16 mouse cellular contexts compared by ENCODE assay signal in genomic region chr19:53315209-53315654, GRCm38 (mm10). TPM values are rescaled to one million over a fixed set of nuclear protein-coding genes. Genes with fewer than 3 reads are reported as not detected.
DNase-seq lines count a peak whose midpoint lies in the region; ATAC-seq and TF ChIP-seq lines count a peak whose summit lies in the region.
"Had no signal": no experiment of that assay in that cellular context is flagged by ENCODE, and none has a peak within 500 bp of the region (broad histone marks: within the 10 kb centered on the region; RNA-seq: fewer than 3 reads in every experiment).

No protein-coding gene starts in this region.

- intact Hi-C loops in gastrocnemius, adult 2 months (cut with DNase I) = no loop called here

- H3K4me3 ChIP-seq in gastrocnemius, adult 2 months = peak overlapping the region; percentile 94; the same call in 1 of the 2 replicates
- H3K4me3 ChIP-seq in lung, embryonic 14.5 days (ENCODE audit: low read depth, low read length) = no peak overlapping the region
- 0 out of 2 replicates have a peak overlapping the region, but pooled peaks have one; percentile 96 for H3K4me3 ChIP-seq in heart, embryonic 13.5 days
- H3K4me3 ChIP-seq in midbrain, embryonic 14.5 days (replicated peaks; ENCODE audit: low read depth, low read length) = 0 out of 2 replicates have a peak overlapping the region, but pooled peaks have one; percentile 80
- H3K4me3 ChIP-seq in forebrain, embryonic 11.5 days (ENCODE audit: low read depth, low read length) = no peak overlapping the region

- peak overlapping the region; percentile 100 for H3K27ac ChIP-seq in gastrocnemius, adult 2 months
- peak overlapping the region; percentile 55; the same call in 1 of the 2 replicates for H3K27ac ChIP-seq in lung, embryonic 14.5 days (ENCODE audit: low read depth)
- peak overlapping the region; percentile 100 for H3K27ac ChIP-seq in heart, embryonic 13.5 days (replicated peaks)
- H3K27ac ChIP-seq in midbrain, embryonic 14.5 days (replicated peaks; ENCODE audit: low read depth, low read length) = no peak overlapping the region
- no peak overlapping the region for H3K27ac ChIP-seq in forebrain, embryonic 11.5 days (ENCODE audit: low read depth, low read length)

- WGBS in lung, embryonic 14.5 days = 83% methylated on average over 7 of the region's 7 CpGs
- 78% methylated on average over 7 of the region's 7 CpGs for WGBS in heart, embryonic 13.5 days
- 87% methylated on average over 7 of the region's 7 CpGs for WGBS in midbrain, embryonic 14.5 days
- 89% methylated on average over 7 of the region's 7 CpGs for WGBS in forebrain, embryonic 11.5 days

- no peak overlapping the region; the same call in 1 of the 2 replicates for H3K4me2 ChIP-seq in lung, embryonic 14.5 days
- peak overlapping the region; percentile 95 for H3K4me2 ChIP-seq in heart, embryonic 13.5 days
- H3K4me2 ChIP-seq in midbrain, embryonic 14.5 days (ENCODE audit: low read length) = no peak overlapping the region
- no peak overlapping the region for H3K4me2 ChIP-seq in forebrain, embryonic 11.5 days (ENCODE audit: low read depth, low read length, severe bottlenecking)

- DNase-seq in gastrocnemius, adult 2 months = no peak
- no peak for DNase-seq in gastrocnemius, postnatal 4 days (ENCODE audit: low spot score in 2 of 2)
- DNase-seq in lung, embryonic 14.5 days = no peak
- DNase-seq in lung, adult 18-20 months = no peak
- DNase-seq in midbrain, embryonic 14.5 days = no peak
- no peak for DNase-seq in testis, postnatal 14 days (ENCODE audit: low spot score)
- DNase-seq in forebrain, embryonic 11.5 days (ENCODE audit: low spot score) = no peak
- DNase-seq: adrenal gland, postnatal 14 days; kidney, postnatal 36 days; retina, postnatal 1 day had no signal

- no peaks in the 10 kb centered on the region for H3K27me3 ChIP-seq in lung, embryonic 14.5 days (ENCODE audit: insufficient read depth, low read length)
- no peaks in the 10 kb centered on the region for H3K27me3 ChIP-seq in heart, embryonic 13.5 days (replicated peaks)
- H3K27me3 ChIP-seq in midbrain, embryonic 14.5 days (ENCODE audit: control insufficient read depth, insufficient read depth, low read length) = no peaks in the 10 kb centered on the region
- H3K27me3 ChIP-seq in forebrain, embryonic 11.5 days (ENCODE audit: control insufficient read depth, insufficient read depth, low read length) = no peaks in the 10 kb centered on the region
- H3K27me3 ChIP-seq: forebrain, embryonic 15.5 days had no signal

- no peak for ATAC-seq in lung, embryonic 14.5 days (ENCODE audit: insufficient read depth)
- ATAC-seq in heart, embryonic 13.5 days (ENCODE audit: extremely low read depth, insufficient number of reproducible peaks, low FRiP score, low TSS enrichment) = no peak
- no peak for ATAC-seq in midbrain, embryonic 14.5 days (ENCODE audit: low FRiP score, low TSS enrichment)
- no peak for ATAC-seq in forebrain, embryonic 11.5 days (replicated peaks; ENCODE audit: low FRiP score)
- ATAC-seq: forebrain, embryonic 15.5 days had no signal

- H3K9ac ChIP-seq in lung, embryonic 14.5 days = no peak overlapping the region
- peak overlapping the region; percentile 75 for H3K9ac ChIP-seq in heart, embryonic 13.5 days
- no peak overlapping the region for H3K9ac ChIP-seq in midbrain, embryonic 14.5 days (replicated peaks; ENCODE audit: low read length)
- no peak overlapping the region for H3K9ac ChIP-seq in forebrain, embryonic 11.5 days (ENCODE audit: low read length)

- H3K9me3 ChIP-seq in lung, embryonic 14.5 days (ENCODE audit: low read depth, low read length) = no peaks in the 10 kb centered on the region
- no peaks in the 10 kb centered on the region for H3K9me3 ChIP-seq in heart, embryonic 13.5 days
- H3K9me3 ChIP-seq in midbrain, embryonic 14.5 days (ENCODE audit: control insufficient read depth, low read length) = no peaks in the 10 kb centered on the region
- no peaks in the 10 kb centered on the region for H3K9me3 ChIP-seq in forebrain, embryonic 11.5 days (ENCODE audit: control insufficient read depth, low read length)
- H3K9me3 ChIP-seq: forebrain, embryonic 15.5 days had no signal

- no peaks in the 10 kb centered on the region for H3K36me3 ChIP-seq in lung, embryonic 14.5 days (ENCODE audit: insufficient read depth)
- H3K36me3 ChIP-seq in heart, embryonic 13.5 days = no peaks in the 10 kb centered on the region
- no peaks in the 10 kb centered on the region for H3K36me3 ChIP-seq in midbrain, embryonic 14.5 days (ENCODE audit: control insufficient read depth, insufficient read depth, low read length)
- no peaks in the 10 kb centered on the region for H3K36me3 ChIP-seq in forebrain, embryonic 11.5 days (ENCODE audit: control insufficient read depth, insufficient read depth, low read length)
- H3K36me3 ChIP-seq: forebrain, embryonic 15.5 days had no signal

- H3K4me1 ChIP-seq in lung, embryonic 14.5 days (ENCODE audit: insufficient read depth) = peaks cover 5% of the 10 kb centered on the region
- peaks cover 31% of the 10 kb centered on the region for H3K4me1 ChIP-seq in heart, embryonic 13.5 days
- H3K4me1 ChIP-seq in midbrain, embryonic 14.5 days (ENCODE audit: control insufficient read depth, insufficient read depth, low read length) = peaks cover 8% of the 10 kb centered on the region
- H3K4me1 ChIP-seq in forebrain, embryonic 11.5 days (replicated peaks; ENCODE audit: control insufficient read depth, insufficient read depth, low read length) = peaks cover 9% of the 10 kb centered on the region; the same call in 1 of the 2 replicates

- no peak for TF ChIP-seq CTCF in gastrocnemius, adult 2 months (IDR thresholded peaks at IDR 0.05)
- no peak for TF ChIP-seq CTCF in lung, embryonic 14.5 days (IDR thresholded peaks at IDR 0.05; ENCODE audit: low read depth)

RNA-seq across cellular contexts. Expression of gene Mxi1, which starts 4.9 kb away (rescaled TPM):
- 10 to 100 TPM; 38.1 to 53.6 TPM for total RNA-seq in gastrocnemius, adult 2 months (2021)
- 10 to 100 TPM; 27.0 to 28.4 TPM for total RNA-seq in gastrocnemius, postnatal 4 days (2021)
- polyA plus RNA-seq in lung, embryonic 14.5 days (2014; fragmentation: Nextera tagmentation; extraction: Ambion mirVana) = 36.7 and 38.3 TPM in 2 replicates
- polyA plus RNA-seq in heart, embryonic 13.5 days (2015; fragmentation: Nextera tagmentation; extraction: Ambion mirVana) = 31.8 and 34.5 TPM in 2 replicates
- polyA plus RNA-seq in midbrain, embryonic 14.5 days (2014; fragmentation: Nextera tagmentation; extraction: Ambion mirVana) = 51.0 and 59.3 TPM in 2 replicates
- polyA plus RNA-seq in forebrain, embryonic 11.5 days (2014; fragmentation: Nextera tagmentation; extraction: Ambion mirVana) = 49.8 TPM in 2 replicates

RNA-seq across cellular contexts. Expression of gene Gm10197, which starts 56.3 kb away (rescaled TPM):
- not detected for total RNA-seq in gastrocnemius, adult 2 months (2021)
- not detected for total RNA-seq in gastrocnemius, postnatal 4 days (2021)
- 4.8 and 5.8 TPM in 2 replicates for polyA plus RNA-seq in lung, embryonic 14.5 days (2014; fragmentation: Nextera tagmentation; extraction: Ambion mirVana)
- not detected in 2 replicates for polyA plus RNA-seq in heart, embryonic 13.5 days (2015; fragmentation: Nextera tagmentation; extraction: Ambion mirVana)
- polyA plus RNA-seq in midbrain, embryonic 14.5 days (2014; fragmentation: Nextera tagmentation; extraction: Ambion mirVana) = 4.4 TPM in 1 of 2 replicates, not detected in the other
- not detected in 2 replicates for polyA plus RNA-seq in forebrain, embryonic 11.5 days (2014; fragmentation: Nextera tagmentation; extraction: Ambion mirVana)
- total RNA-seq: adrenal gland, postnatal 14 days; granulocyte monocyte progenitor cell, adult 5-6 weeks; left cerebral cortex, postnatal 36 days; monocyte, adult 5-6 weeks had no signal
- polyA plus RNA-seq: forebrain, embryonic 15.5 days; stomach, embryonic 14.5 days had no signal

Comparison
In these comparisons a context has a peak if more than half of its experiments do, and no peak if none do; other contexts are left out.
1. H3K27ac ChIP-seq: peak in gastrocnemius, adult 2 months (single experiment), lung, embryonic 14.5 days (single experiment) and heart, embryonic 13.5 days (single experiment); none in midbrain, embryonic 14.5 days (single experiment) and forebrain, embryonic 11.5 days (single experiment).
2. H3K4me3 ChIP-seq: peak in gastrocnemius, adult 2 months (single experiment), heart, embryonic 13.5 days (single experiment) and midbrain, embryonic 14.5 days (single experiment); none in lung, embryonic 14.5 days (single experiment) and forebrain, embryonic 11.5 days (single experiment).